Mouse (Mus musculus): ENCODE measurements at regions not wholly inside any gene's neighbourhood (a gene's known extent, or its start where the extent isn't known, plus 50 kb on each side); places are given as distances from the start of the nearest gene placed in this dataset.

DNA sequence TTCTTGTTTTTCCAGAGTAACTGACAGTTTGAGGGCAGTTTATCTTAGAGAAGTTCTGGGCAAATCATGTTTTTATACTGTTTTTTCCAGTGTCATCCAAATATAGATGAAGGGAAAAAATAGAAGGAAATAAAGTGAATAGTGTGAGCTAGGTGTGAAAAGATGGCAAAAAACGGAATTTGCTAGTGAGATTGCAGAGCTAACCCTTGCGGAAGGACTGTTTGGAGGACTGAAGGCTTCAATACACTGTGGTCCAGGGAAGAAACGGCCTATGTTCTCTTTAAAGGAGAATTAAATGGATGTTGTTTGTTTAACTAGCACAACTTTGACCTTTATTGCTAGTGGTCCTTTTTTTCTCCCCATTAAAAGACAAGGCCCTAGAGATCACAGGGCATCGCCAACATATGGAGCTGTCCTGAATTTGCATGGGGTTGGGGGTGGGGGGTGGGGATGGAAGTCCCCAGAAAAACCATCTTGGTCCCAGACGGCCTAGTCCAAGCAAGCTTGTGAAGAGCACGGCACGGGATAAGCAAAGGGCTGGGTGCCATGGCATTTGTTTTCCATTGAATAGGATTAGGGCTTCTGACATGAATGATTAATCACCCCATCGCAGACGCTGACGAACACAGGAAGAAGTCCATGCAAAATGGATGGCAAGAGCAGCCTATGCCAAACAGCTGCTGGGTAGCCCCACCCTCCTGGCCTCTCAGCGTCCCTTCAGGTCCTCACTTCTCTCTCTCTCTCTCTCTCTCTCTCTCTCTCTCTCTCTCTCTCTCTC is 480.0 kb downstream of the Nuf2 start:
- no peak for DNase-seq (ENCODE audit: low spot score)

DNA sequence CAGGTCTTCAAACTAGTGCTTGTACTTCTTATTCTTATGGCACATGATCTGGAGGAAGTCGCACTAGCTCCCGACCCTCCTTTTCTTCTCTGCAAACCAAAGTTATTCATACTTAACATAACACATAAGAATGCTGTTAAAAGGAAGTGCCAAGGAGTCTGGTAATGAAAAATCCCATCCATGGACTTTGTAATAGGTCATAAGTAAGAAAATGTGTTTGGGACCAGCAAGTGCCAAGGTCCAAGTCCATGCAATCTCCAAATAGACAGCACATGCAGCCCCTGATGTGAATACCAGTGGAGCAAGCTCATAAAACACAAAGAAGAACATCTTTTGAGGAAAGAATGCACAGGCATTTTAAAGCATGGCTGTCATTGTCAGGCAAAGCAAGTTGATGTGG is 481.4 kb downstream of the Nuf2 start:
- no peak for DNase-seq (ENCODE audit: low spot score)

DNA sequence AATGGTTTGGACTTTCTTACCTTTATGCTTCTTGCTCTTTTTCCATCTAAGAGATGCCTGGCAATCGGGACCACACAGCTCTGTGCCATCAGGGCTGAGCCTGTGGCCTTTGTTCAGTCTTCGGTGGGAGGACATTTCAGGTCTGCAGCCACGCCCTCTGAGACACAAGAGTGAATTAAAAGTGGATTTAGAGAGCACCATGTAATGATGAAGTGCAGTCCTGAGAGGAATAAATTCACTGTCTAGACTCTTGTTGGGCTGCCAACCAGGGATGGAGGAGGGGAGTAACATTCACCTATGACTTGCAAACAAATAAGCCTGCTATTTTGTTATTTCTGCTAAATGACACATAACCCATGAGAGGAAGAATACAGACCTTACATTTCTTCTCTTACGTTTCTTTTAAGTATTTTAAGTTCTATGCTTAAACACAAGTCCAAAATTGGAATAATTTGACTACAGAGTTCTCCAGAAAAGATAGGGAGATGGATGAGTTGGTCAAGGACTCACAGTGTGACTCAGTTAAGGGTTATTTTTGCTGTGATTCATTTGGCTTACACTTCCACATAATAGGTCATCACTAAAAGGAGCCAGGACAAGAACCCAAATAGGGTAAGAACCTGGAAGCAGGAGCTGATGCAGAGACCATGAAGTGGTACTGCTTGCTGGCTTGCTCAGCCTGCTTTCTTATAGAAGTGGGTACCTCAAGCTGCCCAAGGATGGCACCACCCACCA is 484.3 kb downstream of the Nuf2 start:
- DNase-seq (ENCODE audit: low spot score) = no peak

DNA sequence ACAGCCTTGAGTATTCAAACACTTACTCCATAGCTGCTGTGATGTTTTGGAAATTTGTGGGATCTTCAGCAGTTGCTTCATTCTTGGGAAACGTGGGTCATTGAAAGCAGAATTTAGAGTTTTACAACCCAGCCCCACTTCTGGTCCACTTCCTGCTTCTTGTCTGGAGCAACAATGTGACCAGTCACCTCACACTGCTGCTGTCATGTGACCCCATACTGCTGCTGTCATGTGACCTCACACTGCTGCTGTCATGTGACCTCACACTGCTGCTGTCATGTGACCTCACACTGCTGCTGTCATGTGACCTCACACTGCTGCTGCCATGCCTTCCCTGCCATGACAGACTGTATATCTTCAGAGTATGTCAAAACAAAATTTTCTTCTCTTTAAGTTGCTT is 497.7 kb downstream of the Nuf2 start:
- DNase-seq (ENCODE audit: low spot score) = no peak

DNA sequence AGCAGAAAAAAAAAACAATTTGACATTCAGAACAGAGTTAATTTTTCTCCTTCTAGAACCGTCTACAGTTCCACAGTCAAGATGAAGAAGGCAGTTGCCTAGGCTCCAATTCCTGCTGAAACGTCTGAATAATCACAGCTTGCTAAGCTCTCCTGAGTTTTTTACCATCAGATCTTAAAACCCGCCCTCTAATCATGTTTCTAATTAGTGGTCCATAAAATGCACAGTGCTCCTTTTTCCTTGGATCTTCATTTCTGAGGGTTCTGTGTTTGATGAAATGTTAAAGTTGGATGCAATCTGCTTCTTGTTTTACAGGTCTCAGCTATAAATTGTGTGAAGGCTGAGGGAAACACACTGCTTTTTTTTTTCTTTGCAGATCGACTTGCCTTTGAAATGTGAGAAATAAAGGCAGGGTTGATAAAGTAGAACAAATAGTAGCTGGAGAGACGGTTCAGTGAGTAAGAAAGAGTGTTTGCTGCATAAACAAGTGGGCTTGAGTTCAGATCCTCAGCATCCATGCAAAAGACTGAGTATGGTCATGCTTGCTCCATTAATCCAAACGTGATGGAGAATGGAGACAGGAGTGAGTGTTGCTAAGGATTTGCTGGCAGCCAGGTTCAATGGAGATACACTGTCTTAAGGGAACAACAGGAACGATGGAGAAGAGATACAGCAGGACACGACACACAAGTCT is 499.3 kb downstream of the Nuf2 start:
- DNase-seq (ENCODE audit: low spot score) = no peak

DNA sequence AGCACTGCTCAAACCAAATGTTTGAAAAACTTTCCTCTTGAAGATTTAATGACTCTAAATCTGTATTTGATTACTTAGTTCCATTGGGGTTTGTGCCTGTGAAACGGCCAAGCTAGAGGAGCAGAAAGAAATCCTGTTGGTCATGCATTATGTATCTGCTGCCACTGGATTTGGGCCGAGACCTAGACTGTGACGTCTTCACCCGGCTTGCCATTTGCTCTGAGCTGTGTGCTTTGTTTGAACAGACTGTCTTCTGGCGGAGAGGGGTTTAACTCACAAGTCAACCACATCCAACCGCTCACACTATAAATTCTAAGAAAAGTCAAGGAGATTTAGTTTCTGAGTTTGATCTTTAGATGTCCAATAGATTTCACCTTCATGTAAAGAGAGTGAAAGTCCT is 503.6 kb downstream of the Nuf2 start:
- DNase-seq (ENCODE audit: low spot score) = peak; percentile 5

DNA sequence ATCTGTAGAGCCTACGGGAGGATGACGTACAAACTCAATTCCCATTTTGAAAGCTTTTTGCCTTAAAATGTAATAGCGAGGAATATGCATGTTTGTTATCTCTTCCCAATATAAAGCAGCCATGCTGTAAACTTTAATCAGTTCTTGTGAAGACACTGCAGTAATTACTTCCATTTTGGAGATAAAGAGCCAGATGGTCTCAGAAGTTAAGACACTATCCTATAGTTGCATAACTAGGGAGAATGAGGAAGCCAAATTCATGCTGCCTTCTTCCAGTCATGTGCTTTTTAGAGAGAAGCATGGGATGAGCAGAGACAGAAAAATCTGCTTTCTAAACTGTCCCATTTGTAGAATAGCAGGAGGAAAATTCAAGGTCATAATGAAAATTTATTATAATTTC is 504.0 kb downstream of the Nuf2 start:
- no peak for DNase-seq (ENCODE audit: low spot score)

DNA sequence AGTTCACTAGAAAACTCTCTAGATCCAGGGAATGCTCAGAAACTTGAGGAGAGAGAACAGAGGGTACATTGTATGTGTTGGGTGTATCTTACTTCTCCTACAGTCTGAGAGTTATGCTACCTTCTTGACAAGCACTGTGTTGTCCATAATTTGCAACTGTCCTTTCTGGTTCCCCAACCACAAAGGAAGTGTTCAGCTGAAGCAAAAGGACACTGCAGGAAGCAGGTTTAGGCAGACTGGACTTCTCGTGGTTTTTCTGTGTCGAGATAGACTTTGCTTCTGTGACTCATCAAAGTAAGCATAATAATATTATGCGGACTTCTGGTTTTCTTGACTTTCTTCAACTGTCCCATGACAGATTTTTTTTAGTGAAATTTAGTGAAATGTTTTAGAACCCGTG is 506.7 kb downstream of the Nuf2 start:
- DNase-seq (ENCODE audit: low spot score) = no peak

DNA sequence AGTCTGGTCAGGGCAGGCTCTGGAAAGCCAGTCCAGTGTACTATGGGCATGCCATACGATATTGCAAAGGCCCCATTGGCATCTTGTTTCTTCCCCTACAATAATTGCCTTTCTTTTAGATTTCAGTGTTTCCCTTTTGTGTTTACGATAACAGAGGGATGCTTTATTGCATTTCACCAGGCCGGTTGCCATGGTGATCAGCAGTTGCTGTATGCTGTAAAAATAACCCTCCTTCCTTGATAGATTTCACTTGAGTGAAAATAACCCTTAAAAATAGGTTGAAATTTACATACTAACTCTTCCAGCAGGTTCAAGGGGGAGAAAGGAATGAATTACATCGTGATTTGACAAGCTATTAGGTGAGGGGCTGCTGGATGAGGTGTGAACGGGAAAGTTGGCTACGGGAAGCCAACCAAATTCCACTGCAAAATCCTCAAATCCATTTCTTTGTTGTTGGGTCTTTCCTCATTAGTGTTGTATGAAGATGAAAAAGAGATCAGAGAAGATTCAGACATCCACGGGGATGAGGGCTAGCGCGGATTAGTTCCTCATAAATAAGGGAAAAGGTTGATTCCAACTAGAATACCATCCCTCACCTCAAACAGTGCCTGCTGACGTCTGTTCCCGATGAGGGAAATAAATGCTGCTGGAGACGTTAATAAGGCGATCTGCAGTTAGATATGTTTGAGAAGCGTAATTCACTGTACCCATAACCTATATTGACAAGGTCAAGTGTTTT is 539.6 kb downstream of the Nuf2 start:
- no peak for DNase-seq (ENCODE audit: low spot score)

DNA sequence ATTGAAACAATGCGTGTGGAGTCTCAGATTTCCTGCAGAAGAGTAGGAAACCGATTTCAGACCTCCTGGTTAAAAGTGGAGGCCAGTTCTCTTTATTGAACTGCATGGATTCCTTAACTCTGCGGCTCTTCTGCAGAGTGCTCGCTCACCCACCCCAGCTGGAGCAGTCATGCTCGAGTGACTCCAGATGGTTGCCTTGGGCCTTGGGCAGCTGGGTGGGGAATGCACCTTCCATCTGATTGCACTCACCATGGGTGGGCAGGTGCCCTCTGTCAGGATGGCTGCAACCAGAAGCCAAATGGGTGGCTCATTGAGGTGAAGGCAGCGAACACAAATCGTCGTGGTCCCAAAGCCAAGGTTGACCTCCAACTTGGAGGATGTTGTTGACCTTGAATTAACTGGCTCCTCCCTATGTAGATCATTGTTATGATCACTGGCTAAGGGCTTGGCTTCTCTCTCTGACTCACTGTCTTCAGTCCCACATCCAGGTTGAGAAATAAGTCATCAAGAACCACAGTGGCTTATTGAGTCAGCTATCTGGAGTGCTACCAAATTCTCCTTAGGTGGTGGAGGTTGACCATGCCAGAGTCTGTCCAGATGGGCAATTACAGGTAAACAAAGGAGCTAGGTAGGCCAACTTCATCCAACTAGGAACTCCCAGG is 543.1 kb upstream of the Pbx1 start:
- peak; percentile 3 for DNase-seq (ENCODE audit: low spot score)

DNA sequence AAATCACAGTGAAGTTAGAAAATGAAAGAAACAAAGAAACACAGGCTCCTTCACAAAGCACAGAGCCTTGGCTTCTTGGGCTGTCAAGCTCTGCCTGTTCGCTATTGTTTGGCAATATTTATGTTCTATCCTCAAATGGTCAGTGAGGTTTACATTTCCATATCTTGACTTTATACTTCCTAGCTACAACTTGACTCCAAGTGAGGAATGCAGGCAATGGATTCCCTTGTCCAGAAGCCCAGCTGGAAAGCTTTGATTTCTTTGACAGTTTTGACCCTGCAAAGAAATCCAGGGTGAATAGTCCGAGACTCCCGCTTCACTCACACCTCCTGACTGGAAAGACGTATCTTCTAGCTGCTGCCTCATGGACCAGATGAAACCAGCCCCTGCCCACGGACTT is 537.3 kb upstream of the Pbx1 start:
- DNase-seq (ENCODE audit: low spot score) = no peak

DNA sequence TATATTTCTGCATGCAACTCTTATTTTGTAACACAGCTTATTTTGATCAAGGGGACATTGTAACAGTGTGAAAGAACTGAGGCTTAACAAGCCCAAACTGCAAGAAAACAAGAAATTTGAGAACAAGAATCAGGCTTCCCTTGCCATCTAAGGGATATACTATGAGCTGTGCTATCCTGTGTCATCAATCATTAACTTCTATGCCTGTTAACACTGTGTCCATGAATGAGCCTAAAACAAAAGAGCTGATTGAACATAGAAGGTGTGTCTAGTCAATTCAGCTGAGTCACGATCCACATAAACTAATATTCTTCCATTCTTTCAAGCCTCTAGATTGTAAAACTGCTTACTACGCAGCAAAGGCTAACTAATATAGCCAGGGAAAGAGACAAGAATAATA is 535.3 kb upstream of the Pbx1 start:
- no peak for DNase-seq (ENCODE audit: low spot score)

DNA sequence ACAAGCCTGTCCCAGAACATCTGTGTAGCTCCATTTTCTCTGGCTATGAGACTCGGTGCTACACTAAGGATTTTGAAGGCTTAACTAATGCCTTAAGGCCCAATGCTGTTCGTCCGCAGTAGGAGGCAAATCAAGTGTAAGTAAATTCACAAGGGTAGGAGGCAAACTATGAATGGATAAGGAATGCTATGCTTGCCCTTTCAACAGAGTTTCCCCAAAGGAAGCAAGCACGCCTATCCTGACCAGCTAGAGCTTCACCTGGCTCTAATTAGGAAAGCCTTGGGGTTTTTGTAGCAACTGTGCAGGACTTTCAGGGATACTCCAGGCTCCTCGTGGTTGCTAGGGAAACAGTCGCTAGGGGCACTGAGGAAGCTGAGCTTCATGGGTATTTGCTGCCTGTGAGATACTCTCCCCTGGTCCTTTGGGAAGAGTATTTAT is 532.4 kb upstream of the Pbx1 start:
- DNase-seq (ENCODE audit: low spot score) = no peak

DNA sequence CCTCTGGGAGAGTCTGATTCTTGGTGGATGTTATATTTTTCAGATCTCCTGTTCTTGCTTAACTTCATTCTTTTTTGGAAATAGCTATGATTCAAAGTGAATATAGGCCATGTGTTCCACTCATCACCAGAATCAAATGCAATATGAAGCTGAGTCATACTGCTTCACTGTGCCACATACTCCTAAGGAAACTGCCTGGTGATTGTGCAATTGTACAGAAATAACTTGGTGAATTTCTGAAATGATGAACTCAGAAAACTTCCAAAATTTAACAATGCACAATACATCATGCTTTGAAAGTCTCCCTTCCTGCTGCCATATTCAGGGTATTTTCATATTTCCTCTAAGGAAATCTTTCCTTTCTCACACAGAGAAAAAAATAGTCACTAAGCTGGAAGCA is 518.9 kb upstream of the Pbx1 start:
- DNase-seq (ENCODE audit: low spot score) = no peak

DNA sequence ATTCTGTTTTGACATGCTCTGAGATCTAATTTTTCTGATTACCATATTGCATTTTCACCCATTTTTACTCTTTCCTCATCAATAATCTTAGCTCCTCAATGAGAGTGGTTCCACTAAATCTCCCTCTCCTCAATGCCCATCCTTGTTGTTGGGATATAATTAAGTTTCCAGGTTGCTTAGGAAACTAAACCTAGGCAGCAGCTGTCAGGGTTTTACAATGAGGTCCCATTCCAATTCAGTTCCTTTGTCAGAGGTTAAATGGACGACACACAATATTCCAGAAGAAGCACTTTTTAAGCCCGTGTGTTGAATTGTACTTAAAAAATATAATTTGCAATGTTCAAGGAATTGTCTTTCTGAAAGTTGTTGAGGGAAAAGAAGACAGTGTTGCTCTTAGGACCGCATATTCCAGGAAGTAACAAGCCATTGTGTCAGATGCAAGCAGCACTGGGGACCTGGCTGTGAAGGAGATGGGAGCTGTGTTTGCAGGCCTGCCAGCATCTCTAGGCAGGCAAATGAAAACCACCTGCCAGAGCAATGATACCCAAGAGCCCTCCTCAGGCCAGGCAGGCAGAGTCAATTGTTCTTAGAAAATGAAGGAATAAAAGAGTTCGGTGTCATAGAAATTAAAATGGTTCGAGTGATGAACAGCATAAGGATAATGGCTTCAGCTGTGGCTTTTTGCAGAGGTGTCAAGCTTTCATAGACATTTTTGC is 492.2 kb upstream of the Pbx1 start:
- no peak for DNase-seq (ENCODE audit: low spot score)

DNA sequence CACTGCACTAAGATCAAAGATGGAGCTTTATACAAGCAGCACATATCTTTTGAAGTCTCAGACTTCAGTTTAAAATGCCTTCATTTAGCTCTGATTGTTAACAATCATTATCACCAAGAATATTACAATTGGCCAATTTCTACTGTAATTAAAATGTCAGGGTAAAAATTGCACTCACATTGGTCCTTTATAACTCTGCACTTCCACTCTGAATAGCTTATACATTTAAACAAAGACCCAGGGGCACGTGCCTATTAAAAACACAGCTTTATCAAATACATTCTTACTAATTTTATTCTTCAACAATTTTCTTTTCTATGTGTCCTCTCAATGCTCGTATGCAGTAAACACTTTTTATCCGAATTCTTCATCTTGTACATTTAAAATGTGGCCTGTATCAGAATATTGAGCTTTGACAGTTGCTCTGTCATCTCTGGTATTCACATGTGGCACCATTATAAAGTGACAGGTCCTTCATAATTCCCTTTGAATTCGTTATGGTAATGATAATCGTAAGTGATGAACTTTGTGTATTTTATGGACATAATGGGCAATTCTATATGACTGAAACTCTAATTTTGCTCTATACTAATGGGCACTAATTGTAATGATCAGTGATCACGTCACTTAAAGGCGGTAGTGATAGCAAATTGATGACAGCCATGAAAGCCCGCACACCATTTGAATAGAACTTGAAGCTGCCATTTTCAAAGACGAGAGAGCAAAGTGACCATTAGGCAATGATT is 486.4 kb upstream of the Pbx1 start:
- no peak for DNase-seq (ENCODE audit: low spot score)

DNA sequence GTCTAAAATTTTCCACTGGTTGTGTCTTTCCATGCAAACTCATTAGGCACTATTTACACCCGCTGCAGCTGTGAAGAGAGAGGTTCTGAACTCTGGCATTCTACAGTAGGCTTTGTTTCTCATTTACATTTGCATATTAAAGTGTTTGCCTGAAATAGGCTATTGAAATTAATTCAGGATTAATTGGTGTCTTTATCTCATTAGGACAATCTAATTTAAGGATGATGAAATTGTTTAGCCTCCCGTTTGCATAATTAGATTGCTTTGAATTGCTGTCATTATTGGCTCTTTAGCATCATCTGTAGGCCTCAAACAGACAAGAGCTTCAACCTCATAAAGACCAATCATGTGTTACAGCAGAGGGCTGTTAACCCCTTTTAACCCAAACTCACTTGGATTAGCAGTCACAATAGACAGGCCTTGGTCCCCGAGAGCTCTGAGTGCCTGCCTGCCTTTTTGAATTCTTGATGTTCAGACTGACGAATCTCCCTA is 476.7 kb upstream of the Pbx1 start:
- no peak for DNase-seq (ENCODE audit: low spot score)

DNA sequence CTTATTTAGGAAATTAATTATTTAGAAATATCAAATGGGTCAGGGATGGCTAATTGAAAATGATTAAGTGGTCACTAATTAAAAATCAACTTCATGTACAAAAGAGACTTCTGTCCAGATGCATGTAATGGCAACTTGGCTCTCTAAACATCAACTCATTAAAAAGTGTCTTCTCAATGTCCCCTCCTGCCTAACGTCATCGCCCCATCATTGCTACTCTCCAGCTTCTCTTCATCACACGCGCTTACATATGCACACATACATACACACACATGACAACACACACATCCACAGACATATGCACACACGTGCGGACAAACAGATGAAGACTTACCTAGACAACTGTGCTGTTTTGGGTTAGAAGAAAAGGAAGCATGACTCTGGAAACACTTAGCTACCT is 476.1 kb upstream of the Pbx1 start:
- no peak for DNase-seq (ENCODE audit: low spot score)

DNA sequence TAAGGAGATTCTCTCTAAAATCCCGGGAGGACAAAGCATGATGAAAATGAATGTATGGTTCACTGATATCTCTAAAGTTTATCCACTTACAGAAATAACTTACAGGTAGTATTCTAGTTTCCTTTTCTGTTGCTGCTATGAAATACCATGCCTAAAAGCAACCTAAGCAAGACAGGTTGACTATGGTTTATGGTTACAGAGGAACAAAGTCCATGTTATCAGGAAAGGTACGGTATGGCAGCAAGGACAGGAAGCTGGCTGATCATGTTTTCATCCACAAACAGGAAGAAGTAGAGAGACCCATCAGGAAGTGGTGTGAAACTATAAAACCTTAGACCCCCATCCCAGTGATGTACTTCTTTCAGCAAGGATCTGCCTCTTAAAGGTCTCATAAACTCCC is 466.4 kb upstream of the Pbx1 start:
- DNase-seq (ENCODE audit: low spot score) = no peak

DNA sequence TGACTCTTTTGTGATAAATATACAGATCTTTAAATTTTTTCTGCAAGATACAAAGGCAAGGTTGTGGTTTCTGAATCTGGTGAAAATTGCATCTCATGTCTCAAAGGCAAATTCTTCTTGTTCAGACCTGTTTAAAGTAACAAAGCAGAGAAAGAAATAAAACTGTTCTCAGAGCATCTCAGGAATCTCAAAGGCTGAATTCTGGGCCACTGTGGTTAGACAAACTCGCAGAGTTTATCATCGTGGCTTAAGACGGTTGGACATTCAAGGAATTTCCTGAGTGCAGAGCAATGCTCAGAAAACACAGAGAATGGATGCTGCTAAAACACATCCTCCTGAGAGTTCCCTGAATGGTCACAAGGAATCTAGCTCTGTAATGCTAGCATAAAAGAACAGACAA is 429.5 kb upstream of the Pbx1 start:
- no peak for DNase-seq (ENCODE audit: low spot score)

All from urinary bladder, postnatal 14 days (tissue).